ENCODE assay signal across 8 mouse cellular contexts in genomic region chr10:69652660-69653059, GRCm38 (mm10).
A peak's percentile ranks its signal among the peaks of the same experiment; 100 is the strongest.
DNase-seq lines count a peak whose midpoint lies in the region; TF ChIP-seq lines count a peak whose summit lies in the region.

No protein-coding gene starts in this region.

- H3K4me3 ChIP-seq in embryonic fibroblast, embryonic 13.5 days (ENCODE audit: insufficient read depth, low read length), result no peak overlapping the region

- TF ChIP-seq POLR2A in embryonic fibroblast, embryonic 13.5 days (IDR thresholded peaks at IDR 0.05; ENCODE audit: low read depth, low read length), result no peak

- H3K27ac ChIP-seq in embryonic fibroblast, embryonic 13.5 days (ENCODE audit: insufficient read depth, low read length), result peak overlapping the region; percentile 18; the same call in 1 of the 2 replicates

- intact Hi-C loops in heart, postnatal 25 days (cut with DNase I), result loop anchor here (5.0 to 10.0 kb wide), 3 partner anchors 40 to 642 kb away; no protein-coding TSS in a partner anchor
- intact Hi-C loops in left cerebral cortex, postnatal 10 days (cut with DNase I), result loop anchor here (10.0 kb wide), 2 partner anchors 118 to 278 kb away; no protein-coding TSS in a partner anchor

- TF ChIP-seq CTCF in embryonic fibroblast, embryonic 13.5 days (IDR thresholded peaks at IDR 0.05; ENCODE audit: borderline replicate concordance, insufficient read depth, low read length), result no peak

- H3K4me1 ChIP-seq in embryonic fibroblast, embryonic 13.5 days (ENCODE audit: control insufficient read depth, insufficient read depth, low read length), result peaks cover 19% of the 10 kb centered on the region

- DNase-seq in right cerebral cortex, postnatal 4 days, result peak; percentile 30
- no peak for DNase-seq in right cerebral cortex, postnatal 25 days
- peak; percentile 28 for DNase-seq in heart, postnatal 25 days (ENCODE audit: low spot score)
- DNase-seq in lung, postnatal 36 days, result peak; percentile 89
- DNase-seq in yolk sac, embryonic 10.5 days (ENCODE audit: low spot score), result no peak
- no peak for DNase-seq in left cerebral cortex, postnatal 10 days (ENCODE audit: extremely low spot score in 1 of 2, low spot score in 2 of 2)
- DNase-seq in right cerebral cortex, postnatal 10 days (ENCODE audit: low spot score in 2 of 2), result no peak

Comparison
In these comparisons a context has a peak if more than half of its experiments do, and no peak if none do; other contexts are left out.
1. DNase-seq: peak in right cerebral cortex, postnatal 4 days (single experiment), heart, postnatal 25 days (single experiment) and lung, postnatal 36 days (single experiment); none in right cerebral cortex, postnatal 25 days (single experiment), yolk sac, embryonic 10.5 days (single experiment), left cerebral cortex, postnatal 10 days (0 of 2) and right cerebral cortex, postnatal 10 days (0 of 2).